Mouse (Mus musculus) embryonic fibroblast, embryonic 13.5 days (primary cell): ENCODE results near the gene Rora. TPM values are rescaled to one million over a fixed set of nuclear protein-coding genes. Genes with fewer than 3 reads are reported as not detected.

Experiments used
- H3K27ac ChIP-seq: 2 replicates; pipeline ENCODE4 v1.5.1; 2012; ENCODE audit warnings: low read length, control low read depth, inconsistent platforms; ENCODE audit not compliant: insufficient read depth
- H3K4me1 ChIP-seq: 2 replicates; pipeline ENCODE4 v1.6.1; 2011; ENCODE audit warnings: low read length; ENCODE audit not compliant: control insufficient read depth, insufficient read depth
- H3K4me3 ChIP-seq: 2 replicates; pipeline ENCODE4 v1.5.1; 2011; ENCODE audit warnings: mild to moderate bottlenecking, control low read depth, low read length; ENCODE audit not compliant: insufficient read depth
- CTCF ChIP-seq: IDR thresholded peaks from 2 replicates; pipeline ENCODE4 v1.5.1; 2011; ENCODE audit warnings: mild to moderate bottlenecking, control low read depth, low read length, moderate library complexity, borderline replicate concordance; ENCODE audit not compliant: insufficient read depth
- POLR2A ChIP-seq: IDR thresholded peaks from 2 replicates; pipeline ENCODE4 v1.6.1; 2011; ENCODE audit warnings: low read depth, mild to moderate bottlenecking, control low read depth, low read length, moderate library complexity
- polyA plus RNA-seq: library from polyadenylated mRNA; stranded (reverse); fragments of >200 nt; gene quantifications from 2 replicates; pipeline ENCODE4 v1.2.4, GENCODE M21; 2011; ENCODE audit warnings: low read depth; ENCODE audit not compliant: missing spikeins, insufficient read length

The Rora gene
- polyA plus RNA-seq, 1 experiment, result 11.2 TPM

- no peak for TF ChIP-seq POLR2A
- no peak for TF ChIP-seq CTCF
Observed at GRCm38 (mm10) chr9:69292353-69292752, 638.8 kb downstream of the Rora start.

DNA sequence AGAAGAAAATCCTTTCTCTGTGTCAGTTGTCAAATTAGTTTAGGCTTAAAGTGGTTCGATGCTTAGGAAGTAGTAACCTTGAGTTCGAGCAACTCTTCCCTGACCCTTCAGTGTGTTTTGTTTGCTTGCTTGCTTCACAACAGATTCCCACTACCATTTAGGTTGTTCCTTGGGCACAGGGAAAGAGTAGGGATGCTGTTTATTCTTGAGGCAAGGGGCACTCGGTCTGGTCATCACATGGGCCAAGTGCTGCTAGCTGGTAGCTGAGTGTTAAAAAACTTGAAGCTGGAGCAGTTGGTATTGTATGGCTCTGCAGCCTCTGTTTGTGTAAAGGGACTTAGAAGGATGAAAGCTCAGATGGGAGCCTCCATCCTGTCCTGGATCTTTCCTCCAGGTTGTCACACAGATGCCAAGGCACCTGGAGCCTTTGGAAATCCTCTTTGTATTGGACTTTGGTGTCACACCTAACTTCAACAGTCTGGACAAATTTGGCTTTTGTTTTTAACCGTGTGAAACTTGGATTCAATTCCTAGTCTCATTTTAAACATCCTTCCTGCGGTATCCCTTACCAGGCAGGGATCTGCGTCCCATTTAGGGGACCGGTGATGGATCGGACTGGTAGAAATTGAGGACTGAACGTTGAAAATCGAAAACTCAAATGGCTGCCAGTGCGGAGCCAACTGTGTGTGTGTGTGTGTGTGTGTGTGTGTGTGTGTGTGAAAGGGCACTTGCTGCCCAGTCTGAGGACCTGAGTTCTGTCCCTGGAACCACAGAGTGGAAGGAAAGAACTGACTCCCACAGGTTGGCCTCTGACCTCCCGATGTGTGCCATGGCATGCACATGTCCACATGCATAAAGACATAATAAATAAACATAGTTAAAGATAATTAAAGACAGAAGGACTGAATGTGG, 639.4 kb downstream of the Rora start:
- no peak for TF ChIP-seq CTCF
- TF ChIP-seq POLR2A, result no peak
- Histone ChIP-seq H3K4me1 (peaks cover 7% of the 10 kb centered on the region; the same call in 1 of the 2 replicates), H3K4me3 (no peak overlapping the region), H3K27ac (no peak overlapping the region)

More at GRCm38 (mm10) chr9:69292353-69292752, 638.8 kb downstream of the Rora start:
- H3K4me3 ChIP-seq, result no peak overlapping the region
- peaks cover 7% of the 10 kb centered on the region; the same call in 1 of the 2 replicates for H3K4me1 ChIP-seq
- no peak overlapping the region for H3K27ac ChIP-seq

DNA sequence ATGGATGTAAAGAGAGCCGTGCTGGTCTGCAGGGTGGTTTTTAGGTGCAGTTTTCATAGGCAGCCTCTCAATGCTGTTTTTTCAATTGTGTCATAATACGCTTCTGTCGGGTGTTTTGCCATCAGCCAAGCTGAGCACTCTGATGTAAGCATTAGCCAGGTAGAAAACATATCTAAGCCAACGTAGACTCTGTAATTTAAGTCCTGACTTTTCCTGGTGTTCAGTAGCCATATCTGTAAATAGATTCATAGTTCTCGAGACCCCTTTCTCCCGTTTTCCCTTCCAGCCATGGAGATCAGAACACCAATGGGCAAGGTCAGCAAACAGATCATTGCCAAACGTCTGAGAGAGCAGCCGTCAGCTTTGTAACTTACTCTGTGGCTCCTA, 640.1 kb downstream of the Rora start:
- H3K4me1 ChIP-seq, result peaks cover 7% of the 10 kb centered on the region; the same call in 1 of the 2 replicates

GRCm38 (mm10) chr9:69294426-69294825, 640.8 kb downstream of the Rora start:
- Histone ChIP-seq H3K27ac (no peak overlapping the region), H3K4me3 (no peak overlapping the region), H3K4me1 (peaks cover 7% of the 10 kb centered on the region; the same call in 1 of the 2 replicates)
- no peak for TF ChIP-seq POLR2A
- TF ChIP-seq CTCF, result no peak

More for the DNA sequence above, 640.1 kb downstream of the Rora start:
- TF ChIP-seq CTCF (no peak), POLR2A (no peak)
- Histone ChIP-seq H3K4me3 (no peak overlapping the region), H3K27ac (no peak overlapping the region)

- Histone ChIP-seq H3K4me1 (peaks cover 7% of the 10 kb centered on the region; the same call in 1 of the 2 replicates), H3K27ac (no peak overlapping the region), H3K4me3 (no peak overlapping the region)
- TF ChIP-seq CTCF (no peak), POLR2A (no peak)
Observed at GRCm38 (mm10) chr9:69294856-69295255, 641.3 kb downstream of the Rora start.

GRCm38 (mm10) chr9:69295826-69296225, 642.2 kb downstream of the Rora start:
- TF ChIP-seq POLR2A (no peak), CTCF (no peak)
- Histone ChIP-seq H3K4me1 (peaks cover 7% of the 10 kb centered on the region; the same call in 1 of the 2 replicates), H3K27ac (no peak overlapping the region), H3K4me3 (no peak overlapping the region)

DNA sequence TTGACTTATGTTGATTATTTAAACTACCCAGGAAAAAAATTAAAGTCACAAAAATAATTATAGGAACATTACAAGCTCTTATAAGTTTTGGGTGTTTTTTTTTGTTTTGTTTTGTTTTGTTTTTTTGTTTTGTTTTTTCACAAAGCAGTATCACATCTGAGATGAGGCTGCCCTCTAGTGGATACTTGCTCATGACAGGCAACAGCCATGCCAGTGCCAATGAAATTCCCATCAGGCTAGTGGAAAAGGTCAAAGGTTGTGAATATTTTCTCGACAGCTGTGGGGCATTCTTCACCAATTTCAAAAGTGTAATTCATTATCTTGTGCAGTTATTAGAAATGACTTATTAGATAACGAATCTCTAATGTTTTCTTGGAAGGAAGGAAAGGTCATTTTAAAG, 642.8 kb downstream of the Rora start:
- Histone ChIP-seq H3K4me1 (peaks cover 7% of the 10 kb centered on the region; the same call in 1 of the 2 replicates), H3K27ac (no peak overlapping the region), H3K4me3 (no peak overlapping the region)
- TF ChIP-seq CTCF (peak; percentile 14; the same call in 1 of the 2 replicates), POLR2A (no peak)

DNA sequence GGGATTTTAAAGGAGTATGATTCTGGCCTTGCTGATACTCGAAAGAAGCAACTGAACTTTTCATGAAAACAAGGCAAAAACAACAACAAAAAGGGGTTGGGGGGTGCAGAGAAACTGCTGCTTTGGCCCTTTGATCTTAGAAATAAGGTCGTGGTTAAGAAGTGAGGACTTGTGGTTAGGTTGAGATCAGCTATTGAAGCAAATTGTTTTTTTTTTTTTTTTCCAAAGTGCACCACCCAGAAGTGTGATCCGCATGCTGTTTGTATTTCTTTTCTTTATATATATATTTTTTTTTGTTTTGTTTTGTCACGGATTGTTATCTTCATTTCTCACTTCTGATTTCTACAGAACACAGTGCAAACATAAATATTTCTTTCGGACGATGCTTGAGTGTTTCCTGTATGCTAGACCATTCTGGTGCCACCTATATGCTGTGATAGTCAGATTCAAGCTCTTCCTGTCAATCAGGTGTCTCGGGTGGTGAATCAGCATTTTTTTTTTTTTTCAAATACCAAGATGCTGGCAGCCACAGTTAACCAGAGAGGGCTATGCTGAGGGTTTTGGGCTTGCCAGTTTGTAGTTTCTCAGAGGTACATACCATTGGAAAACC, 644.3 kb downstream of the Rora start:
- Histone ChIP-seq H3K4me1 (0 out of 2 replicates have a peak, but pooled peaks cover 2% of the 10 kb centered on the region), H3K27ac (no peak overlapping the region), H3K4me3 (no peak overlapping the region)
- TF ChIP-seq POLR2A, result no peak

GRCm38 (mm10) chr9:69298566-69299335, 645.2 kb downstream of the Rora start:
- Histone ChIP-seq H3K27ac (no peak overlapping the region), H3K4me3 (no peak overlapping the region), H3K4me1 (no peaks in the 10 kb centered on the region)
- no peak for TF ChIP-seq CTCF
- no peak for TF ChIP-seq POLR2A
